Mouse (Mus musculus) ES-E14 (cell line): Measurements from ENCODE around the gene Ap3b2. TPM values are rescaled to one million over a fixed set of nuclear protein-coding genes. Genes with fewer than 3 reads are reported as not detected.

Experiments used
- DNase-seq: peaks from one replicate; pipeline ENCODE4 v3.0.0-alpha.2; 2013; ENCODE audit warnings: low read depth, low spot score
- H3K27ac ChIP-seq: 2 replicates; pipeline ENCODE4 v1.5.1; 2012; ENCODE audit warnings: low read depth, mild to moderate bottlenecking, low read length, moderate library complexity, mixed read lengths; ENCODE audit not compliant: poor library complexity, insufficient read depth, severe bottlenecking
- H3K36me3 ChIP-seq: 2 replicates; pipeline ENCODE4 v1.6.1; 2012; ENCODE audit warnings: mild to moderate bottlenecking, low read length, moderate library complexity, mixed read lengths; ENCODE audit not compliant: control insufficient read depth, poor library complexity, insufficient read depth, severe bottlenecking
- H3K4me1 ChIP-seq, 2 experiments: fragments of 150-350 bp in 1 of 2; sonication (generic) in 1 of 2; 2 replicates each; pipeline ENCODE4 v1.6.1; 2012; ENCODE audit warnings: low read length in 2 of 2, mild to moderate bottlenecking in 1 of 2, mixed read lengths in 1 of 2; ENCODE audit not compliant: control insufficient read depth in 2 of 2, insufficient read depth in 2 of 2, poor library complexity in 1 of 2
- H3K4me3 ChIP-seq, 2 experiments: fragments of 150-350 bp in 1 of 2; sonication (generic) in 1 of 2; 2 replicates each; pipeline ENCODE4 v1.5.1; 2012; ENCODE audit warnings: low read length in 2 of 2, low read depth in 1 of 2, mild to moderate bottlenecking in 1 of 2, mixed read lengths in 1 of 2; ENCODE audit not compliant: insufficient read depth in 1 of 2, poor library complexity in 1 of 2, severe bottlenecking in 1 of 2
- H3K9ac ChIP-seq: 2 replicates; pipeline ENCODE4 v1.6.1; 2012; ENCODE audit warnings: low read depth, mild to moderate bottlenecking, low read length, mixed read lengths; ENCODE audit not compliant: poor library complexity, insufficient read depth, severe bottlenecking
- H3K9me3 ChIP-seq: fragments of 150-350 bp; sonication (generic); 2 replicates; pipeline ENCODE4 v1.6.1; 2012; ENCODE audit warnings: low read depth, mild to moderate bottlenecking, low read length; ENCODE audit not compliant: control insufficient read depth, insufficient read depth
- CHD2 ChIP-seq: IDR thresholded peaks from 2 replicates; pipeline ENCODE4 v1.6.1; 2014; ENCODE audit warnings: mild to moderate bottlenecking, low read depth, low read length, inconsistent platforms
- HCFC1 ChIP-seq: IDR thresholded peaks from 2 replicates; pipeline ENCODE4 v1.6.1; 2012; ENCODE audit warnings: low read length, inconsistent platforms, borderline replicate concordance; ENCODE audit not compliant: insufficient read depth
- MAFK ChIP-seq: IDR thresholded peaks from 2 replicates; pipeline ENCODE4 v1.6.1; 2014; ENCODE audit warnings: mild to moderate bottlenecking, low read depth, low read length, inconsistent platforms; ENCODE audit not compliant: insufficient read depth
- ZC3H11A ChIP-seq: IDR thresholded peaks from 2 replicates; pipeline ENCODE4 v1.6.1; 2012; ENCODE audit warnings: low read depth, mild to moderate bottlenecking, inconsistent platforms, low read length, borderline replicate concordance
- ZNF384 ChIP-seq: IDR thresholded peaks from 2 replicates; pipeline ENCODE4 v1.6.1; 2012; ENCODE audit warnings: low read depth, low read length, inconsistent platforms
- in situ Hi-C, 2 experiments: fragments of 600-800 bp; cut with MboI; formaldehyde crosslinking; loops; one replicate each; pipeline ENCODE4 v1.15.1; 2025; ENCODE audit warnings: low sequenced_read_pairs in 2 of 2, inconsistent platforms in 1 of 2; ENCODE audit not compliant: unreplicated experiment in 2 of 2
- total RNA-seq: library from RNA; depleted of rRNA; stranded (reverse); fragments of 300-350 nt; gene quantifications from 2 replicates; pipeline ENCODE4 v1.2.3, GENCODE M21; 2012

Gene Ap3b2
- total RNA-seq, 1 experiment, result 5.3 TPM

DNA sequence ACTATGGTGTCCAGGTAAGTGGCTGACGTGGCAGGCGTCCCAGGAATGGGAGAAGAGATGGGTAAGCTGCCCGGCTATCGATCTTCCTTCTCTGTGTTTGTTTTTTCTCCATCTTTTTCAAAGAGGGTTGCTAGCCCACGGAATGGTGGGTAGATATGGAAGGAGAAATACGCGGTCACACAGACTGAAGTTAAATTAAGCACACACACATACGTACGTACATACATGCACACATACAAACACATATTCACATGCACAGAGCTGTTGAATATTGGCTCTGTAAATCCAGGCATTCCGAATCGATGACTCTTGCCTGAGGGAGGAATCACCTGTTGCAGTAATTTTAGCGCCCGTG is 29.9 kb upstream of the Ap3b2 start:
- DNase-seq, result no peak
- no peaks in the 10 kb centered on the region for H3K9me3 ChIP-seq
- H3K9ac ChIP-seq, result peak overlapping the region; percentile 86
- H3K36me3 ChIP-seq, result peaks cover under 1% of the 10 kb centered on the region
- H3K4me1 ChIP-seq, result peaks cover 0 to 2% of the 10 kb centered on the region in 2 experiments; a peak in 1 of 4 replicates
- in situ Hi-C loops, result no loop called here
- 0 out of 2 replicates have a peak overlapping the region, but pooled peaks have one; percentile 35 for H3K27ac ChIP-seq
- H3K4me3 ChIP-seq, result peak overlapping the region; percentile 84 to 85
- TF ChIP-seq ZNF384 (no peak), HCFC1 (no peak), MAFK (no peak), ZC3H11A (no peak), CHD2 (no peak)

DNA sequence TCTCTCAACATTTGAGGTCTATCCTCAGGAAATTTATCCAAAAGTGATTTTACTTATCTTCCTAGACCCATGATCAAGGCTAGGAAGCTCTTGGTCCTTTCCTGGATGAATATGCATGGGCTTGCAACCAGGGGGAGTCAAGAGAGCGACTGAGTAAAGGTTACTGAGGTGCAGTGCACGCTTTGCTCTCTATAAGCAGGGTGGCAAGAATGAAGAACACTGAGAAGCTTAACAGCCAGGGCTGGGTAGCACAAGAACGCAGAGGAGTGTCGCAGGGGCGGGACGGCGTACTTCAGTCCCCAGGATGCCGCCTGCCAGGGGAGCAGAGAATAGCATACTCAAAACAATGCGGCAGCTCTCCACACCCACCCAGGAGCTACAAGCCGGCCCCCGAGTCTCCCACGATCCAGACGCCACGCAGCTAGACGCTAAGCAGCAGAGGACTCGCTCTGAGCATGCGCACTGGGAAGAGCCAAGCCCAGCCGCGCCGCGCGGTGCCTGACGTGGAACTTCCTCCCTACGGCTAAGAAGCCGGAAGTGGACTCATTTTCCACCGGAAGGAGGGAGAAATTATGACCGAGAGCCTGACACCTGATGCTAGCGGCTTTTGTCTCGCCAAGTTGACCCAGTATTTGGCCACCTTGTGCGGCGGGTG is 29.4 kb upstream of the Ap3b2 start:
- in situ Hi-C loops, result no loop called here
- Histone ChIP-seq H3K27ac (peak overlapping the region; percentile 62), H3K9ac (peak overlapping the region; percentile 86), H3K9me3 (no peaks in the 10 kb centered on the region), H3K4me1 (peaks cover 0 to 2% of the 10 kb centered on the region in 2 experiments; a peak in 1 of 4 replicates), H3K36me3 (no peaks in the 10 kb centered on the region; the same call in 1 of the 2 replicates), H3K4me3 (peak overlapping the region; percentile 84 to 85)
- TF ChIP-seq MAFK (no peak), ZNF384 (no peak), ZC3H11A (no peak), HCFC1 (no peak; the same call in 1 of the 2 replicates), CHD2 (no peak)
- peak; percentile 92 for DNase-seq

DNA sequence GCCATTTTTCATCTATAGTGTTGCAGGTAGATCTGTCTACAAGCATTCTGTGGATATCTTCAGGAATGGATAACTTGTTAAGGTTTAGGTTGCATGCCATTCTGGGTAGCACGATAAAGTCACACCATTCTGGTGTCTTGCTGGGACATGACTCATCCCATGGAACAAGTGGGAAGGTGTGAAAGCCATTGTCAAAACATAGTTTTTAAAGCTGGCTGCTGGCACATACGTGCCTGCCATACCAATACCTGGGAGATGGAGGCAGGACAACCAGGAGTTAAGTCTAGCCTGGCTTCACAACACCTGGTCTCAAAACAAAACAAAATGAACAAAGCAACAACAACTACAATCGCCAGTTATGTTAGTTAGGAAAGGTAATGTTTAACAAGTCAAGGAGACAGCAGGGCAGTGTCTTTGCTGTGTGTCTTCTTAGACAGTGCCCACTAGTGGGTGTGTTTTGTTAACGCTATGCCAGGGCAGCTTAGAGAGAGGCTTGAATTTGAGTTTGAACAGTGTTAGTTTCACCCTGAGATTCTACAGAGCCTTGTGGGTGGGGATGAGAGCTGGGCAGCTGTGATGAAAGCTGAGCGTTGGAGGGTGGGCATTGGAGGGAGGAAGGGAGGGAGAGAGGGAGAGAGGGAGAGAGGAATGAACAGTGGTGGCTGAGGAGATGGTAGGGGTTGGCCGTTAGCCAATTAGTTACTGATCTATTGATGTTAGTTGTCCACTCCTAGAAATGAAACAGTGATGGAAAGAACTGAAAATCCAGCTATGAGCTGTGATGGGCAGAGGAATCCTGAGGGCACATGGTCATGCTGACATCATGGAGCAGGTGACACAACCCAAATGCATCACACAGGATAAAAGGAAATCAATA is 22.7 kb upstream of the Ap3b2 start:
- H3K4me3 ChIP-seq, result no peak overlapping the region
- no peaks in the 10 kb centered on the region for H3K36me3 ChIP-seq
- H3K27ac ChIP-seq, result no peak overlapping the region
- in situ Hi-C loops, result no loop called here
- TF ChIP-seq ZC3H11A (no peak), ZNF384 (no peak), HCFC1 (no peak), CHD2 (no peak), MAFK (no peak)
- H3K9ac ChIP-seq, result no peak overlapping the region
- DNase-seq, result no peak
- H3K4me1 ChIP-seq, result peaks cover 2% of the 10 kb centered on the region in 2 experiments
- no peaks in the 10 kb centered on the region for H3K9me3 ChIP-seq

DNA sequence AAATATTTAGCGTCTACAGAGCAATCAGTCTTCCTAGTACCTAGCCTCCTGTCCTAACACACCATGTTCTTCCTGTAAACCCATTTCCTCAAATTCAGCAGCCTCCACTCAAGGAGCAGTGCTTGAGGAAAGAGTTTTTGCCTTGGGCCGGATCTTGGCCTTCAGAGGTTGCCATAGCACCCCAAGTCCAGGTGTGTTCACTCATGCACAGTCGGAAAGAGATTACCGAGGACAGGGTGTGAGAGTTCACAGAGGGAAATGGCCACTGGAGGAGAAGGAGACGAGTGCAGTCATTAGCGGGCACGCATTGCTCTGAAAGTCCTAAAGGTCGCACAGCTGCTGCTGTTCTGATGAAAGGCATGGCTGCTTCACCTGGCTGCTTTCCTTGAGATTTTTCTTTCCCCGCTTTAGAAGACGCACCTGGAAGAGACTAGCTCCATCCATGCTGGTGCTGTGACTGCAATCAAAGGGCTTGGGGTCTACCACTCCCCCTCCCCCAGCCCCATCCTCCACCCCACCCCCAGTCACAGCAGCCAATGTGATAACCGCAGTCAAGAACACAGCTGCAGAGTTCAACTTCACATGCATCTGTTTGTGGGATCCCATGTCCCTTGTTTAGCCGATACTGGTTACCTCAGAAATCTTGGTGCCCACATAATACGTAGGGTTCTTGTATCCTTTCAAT is 21.3 kb upstream of the Ap3b2 start:
- H3K4me1 ChIP-seq, result peaks cover 2% of the 10 kb centered on the region in 2 experiments
- in situ Hi-C loops, result no loop called here
- no peak overlapping the region for H3K9ac ChIP-seq
- peak; percentile 39 for DNase-seq
- no peak for TF ChIP-seq ZC3H11A
- TF ChIP-seq CHD2, result no peak
- no peak for TF ChIP-seq ZNF384
- no peak for TF ChIP-seq HCFC1
- no peak for TF ChIP-seq MAFK
- H3K4me3 ChIP-seq, result 0 out of 4 replicates have a peak overlapping the region, but pooled peaks of 1 of the 2 experiments have one; percentile 26
- H3K36me3 ChIP-seq, result no peaks in the 10 kb centered on the region
- no peak overlapping the region for H3K27ac ChIP-seq
- no peaks in the 10 kb centered on the region for H3K9me3 ChIP-seq
